Mouse (Mus musculus) gastrocnemius, adult 18-20 months (tissue): ENCODE data around the gene Dnal4. TPM values are rescaled to one million over a fixed set of nuclear protein-coding genes. Genes with fewer than 3 reads are reported as not detected.
A peak's percentile ranks its signal among the peaks of the same experiment; 100 is the strongest.

Experiments
- DNase-seq: peaks from one replicate; pipeline ENCODE4 v3.0.0; 2021; ENCODE audit warnings: low spot score
- total RNA-seq, 2 experiments: library from RNA; stranded (reverse); gene quantifications; 2 replicates each; pipeline ENCODE4 v1.2.3; 2021

The Dnal4 gene
- total RNA-seq, 2 experiments from 2014 or later = 5.7 to 6.5 TPM

- DNase-seq = no peak
Measured at GRCm38 (mm10) chr15:79764539-79765267, 12.9 kb downstream of the Dnal4 start.

- no peak for DNase-seq
Measured at GRCm38 (mm10) chr15:79763601-79764246, 13.9 kb downstream of the Dnal4 start.

- no peak for DNase-seq
Measured at GRCm38 (mm10) chr15:79763001-79763400, 14.6 kb downstream of the Dnal4 start.

GRCm38 (mm10) chr15:79760956-79761355 is 16.7 kb downstream of the Dnal4 start:
- no peak for DNase-seq

- DNase-seq = no peak
Measured at GRCm38 (mm10) chr15:79757118-79757517, 20.5 kb downstream of the Dnal4 start.

GRCm38 (mm10) chr15:79755977-79756625 is 21.5 kb downstream of the Dnal4 start:
- no peak for DNase-seq

- no peak for DNase-seq
Measured at GRCm38 (mm10) chr15:79755176-79755575, 22.5 kb downstream of the Dnal4 start.

- no peak for DNase-seq
Measured at GRCm38 (mm10) chr15:79753873-79754272, 23.8 kb downstream of the Dnal4 start.

GRCm38 (mm10) chr15:79753420-79753752 is 24.3 kb downstream of the Dnal4 start:
- no peak for DNase-seq

GRCm38 (mm10) chr15:79752742-79753419 is 24.8 kb downstream of the Dnal4 start:
- DNase-seq = peak; percentile 83

GRCm38 (mm10) chr15:79751772-79752171 is 25.9 kb downstream of the Dnal4 start:
- DNase-seq = no peak

- no peak for DNase-seq
Measured at GRCm38 (mm10) chr15:79750266-79750665, 27.4 kb downstream of the Dnal4 start.

GRCm38 (mm10) chr15:79749162-79749561 is 28.5 kb downstream of the Dnal4 start:
- no peak for DNase-seq

- DNase-seq = no peak
Measured at GRCm38 (mm10) chr15:79747998-79748397, 29.7 kb downstream of the Dnal4 start.

- DNase-seq = no peak
Measured at GRCm38 (mm10) chr15:79745883-79746282, 31.8 kb downstream of the Dnal4 start.

GRCm38 (mm10) chr15:79745312-79745711 is 32.3 kb downstream of the Dnal4 start:
- no peak for DNase-seq

- no peak for DNase-seq
Measured at GRCm38 (mm10) chr15:79744742-79745141, 32.9 kb downstream of the Dnal4 start.

- no peak for DNase-seq
Measured at GRCm38 (mm10) chr15:79744001-79744400, 33.6 kb downstream of the Dnal4 start.

- DNase-seq = no peak
Measured at GRCm38 (mm10) chr15:79742706-79743023, 35.0 kb downstream of the Dnal4 start.

- peak; percentile 92 for DNase-seq
Measured at GRCm38 (mm10) chr15:79741921-79742705, 35.5 kb downstream of the Dnal4 start, which contains the start of gene Sun2. Gene Sun2, minus strand, starts transcription at chr15:79742536.

GRCm38 (mm10) chr15:79741173-79741858 is 36.3 kb downstream of the Dnal4 start:
- peak; percentile 58 for DNase-seq
